Mouse (Mus musculus): Measurements from ENCODE around the gene Siglece. TPM values are rescaled to one million over a fixed set of nuclear protein-coding genes. Genes with fewer than 3 reads are reported as not detected.

Gene Siglece
- total and polyA plus RNA-seq, 2 experiments from 2014 or later: not detected

DNA sequence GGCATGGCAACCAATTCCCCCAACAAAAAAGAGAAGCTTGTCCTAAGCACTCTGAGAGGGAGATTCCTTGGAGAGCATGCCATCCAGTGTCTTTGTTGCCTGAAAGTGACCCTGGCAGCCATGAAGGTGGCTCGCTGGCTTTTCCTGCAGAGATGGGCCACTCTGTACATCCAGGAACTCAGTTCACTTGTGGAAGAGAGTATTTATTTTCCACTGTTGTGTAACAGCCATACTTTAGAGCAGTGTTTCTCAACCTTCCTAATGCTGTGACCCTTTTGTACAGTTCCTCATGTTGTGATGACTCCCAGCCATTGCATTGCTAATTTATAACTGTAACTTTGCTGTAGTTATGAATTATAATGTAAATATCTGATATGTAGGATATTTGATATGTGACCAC lies 22.8 kb downstream of the Siglece start:
- Histone ChIP-seq H3K4me3 (ENCODE audit: low read depth, low read length) (no peak overlapping the region), H3K4me2 (ENCODE audit: low read depth, low read length, poor library complexity, severe bottlenecking) (no peak overlapping the region), H3K9ac (replicated peaks; ENCODE audit: low read length, poor library complexity, severe bottlenecking) (no peak overlapping the region), H3K27me3 (ENCODE audit: insufficient read depth, low read length) (no peaks in the 10 kb centered on the region), H3K27ac (ENCODE audit: low read depth, low read length) (no peak overlapping the region), H3K4me1 (ENCODE audit: insufficient read depth, low read length) (no peaks in the 10 kb centered on the region), H3K36me3 (ENCODE audit: insufficient read depth, low read length) (no peaks in the 10 kb centered on the region), H3K9me3 (ENCODE audit: low read length) (no peaks in the 10 kb centered on the region)
- WGBS: 16% methylated on average over 1 of the region's 1 CpGs
- no peak for TF ChIP-seq CTCF (IDR thresholded peaks at IDR 0.05)
- DNase-seq (ENCODE audit: low spot score) (no peak), ATAC-seq (ENCODE audit: low FRiP score) (no peak)

DNA sequence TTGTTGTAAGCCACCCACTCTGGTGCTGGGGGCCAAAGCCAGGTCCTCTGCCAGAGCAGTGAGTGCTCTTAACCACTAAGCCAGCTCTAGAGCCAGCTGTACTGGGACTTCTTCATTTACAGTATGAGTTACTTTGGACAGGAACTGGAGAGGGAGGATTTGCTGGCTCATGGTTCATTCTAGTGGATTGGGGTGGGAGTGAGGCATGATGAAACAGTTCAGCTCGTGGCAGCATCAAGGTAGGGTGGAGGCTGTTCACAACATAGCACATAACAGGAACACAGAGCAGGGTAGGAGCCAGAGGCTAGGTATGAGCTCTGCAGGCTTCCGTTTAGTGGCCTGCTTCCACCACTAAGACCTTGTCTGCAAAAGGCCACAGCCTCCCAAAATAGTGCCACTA lies 23.8 kb downstream of the Siglece start:
- 60% methylated on average over 2 of the region's 2 CpGs for WGBS
- ATAC-seq (ENCODE audit: low FRiP score): no peak
- Histone ChIP-seq H3K36me3 (ENCODE audit: insufficient read depth, low read length) (no peaks in the 10 kb centered on the region), H3K9me3 (ENCODE audit: low read length) (no peaks in the 10 kb centered on the region), H3K4me1 (ENCODE audit: insufficient read depth, low read length) (no peaks in the 10 kb centered on the region), H3K27ac (ENCODE audit: low read depth, low read length) (no peak overlapping the region), H3K4me3 (ENCODE audit: low read depth, low read length) (no peak overlapping the region), H3K4me2 (ENCODE audit: low read depth, low read length, poor library complexity, severe bottlenecking) (no peak overlapping the region), H3K27me3 (ENCODE audit: insufficient read depth, low read length) (no peaks in the 10 kb centered on the region), H3K9ac (replicated peaks; ENCODE audit: low read length, poor library complexity, severe bottlenecking) (no peak overlapping the region)
- no peak for DNase-seq (ENCODE audit: low spot score)
- no peak for TF ChIP-seq CTCF (IDR thresholded peaks at IDR 0.05)

DNA sequence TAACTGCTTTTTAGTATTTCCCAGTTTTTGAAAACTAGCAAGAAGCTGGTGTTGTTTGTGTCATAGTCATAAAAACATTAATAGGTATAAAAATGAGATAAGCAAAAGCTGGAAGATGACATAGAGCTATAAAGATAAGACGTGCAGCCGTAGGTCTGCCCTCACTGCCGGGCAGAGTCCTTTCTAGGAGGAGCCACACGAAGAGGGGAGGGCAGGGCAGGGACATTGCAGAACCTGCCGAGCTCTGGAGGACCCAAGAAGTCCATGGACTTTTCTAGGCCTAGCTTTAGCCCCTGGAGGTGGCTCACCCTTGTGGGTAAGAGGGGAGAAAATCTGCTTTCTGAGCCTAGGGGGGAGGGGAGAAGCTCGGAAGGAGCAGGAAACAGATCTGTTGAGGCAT lies 25.5 kb downstream of the Siglece start, which contains the start of gene Ceacam18:
Ceacam18 (plus strand) TSS at position 208 of the 400 bp plus-strand sequence.
- no peak within 1 kb of the TSS for H3K27ac ChIP-seq (ENCODE audit: low read depth, low read length)
- no peak within 1 kb of the TSS for H3K9ac ChIP-seq (replicated peaks; ENCODE audit: low read length, poor library complexity, severe bottlenecking)
- no peak within 1 kb of the TSS for H3K4me2 ChIP-seq (ENCODE audit: low read depth, low read length, poor library complexity, severe bottlenecking)
- 80% methylated on average over 6 of the region's 6 CpGs for WGBS
- H3K36me3 ChIP-seq (ENCODE audit: insufficient read depth, low read length): no peaks in the 10 kb centered on the region
- no peaks in the 10 kb centered on the region for H3K4me1 ChIP-seq (ENCODE audit: insufficient read depth, low read length)
- no peak for ATAC-seq (ENCODE audit: low FRiP score)
- no peak for DNase-seq (ENCODE audit: low spot score)
- H3K4me3 ChIP-seq (ENCODE audit: low read depth, low read length): no peak within 1 kb of the TSS
- no peaks in the 10 kb centered on the region for H3K9me3 ChIP-seq (ENCODE audit: low read length)
- no peak for TF ChIP-seq CTCF (IDR thresholded peaks at IDR 0.05)
- no peaks in the 10 kb centered on the region for H3K27me3 ChIP-seq (ENCODE audit: insufficient read depth, low read length)

DNA sequence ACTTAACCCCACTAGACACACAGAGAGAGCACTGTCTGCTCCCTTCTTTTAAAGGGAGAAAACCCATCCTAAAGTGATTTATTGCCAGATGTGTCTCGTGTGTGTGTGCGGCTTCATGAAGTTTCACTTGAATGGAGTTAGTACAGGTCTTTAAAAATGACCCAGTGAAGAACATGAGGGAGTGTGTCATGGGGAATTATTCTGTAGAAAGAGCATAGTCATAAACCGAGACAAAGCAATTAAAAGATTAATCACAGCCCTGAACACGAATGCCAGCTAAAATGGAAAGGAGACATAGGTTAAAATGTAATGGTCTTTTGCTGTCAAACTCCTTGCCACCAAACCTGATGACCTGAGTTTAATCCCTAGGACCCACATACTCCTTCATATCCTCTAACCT lies 26.0 kb downstream of the Siglece start:
- no peak for TF ChIP-seq CTCF (IDR thresholded peaks at IDR 0.05)
- no peak for ATAC-seq (ENCODE audit: low FRiP score)
- Histone ChIP-seq H3K36me3 (ENCODE audit: insufficient read depth, low read length) (no peaks in the 10 kb centered on the region), H3K4me2 (ENCODE audit: low read depth, low read length, poor library complexity, severe bottlenecking) (no peak overlapping the region), H3K4me3 (ENCODE audit: low read depth, low read length) (no peak overlapping the region), H3K27me3 (ENCODE audit: insufficient read depth, low read length) (no peaks in the 10 kb centered on the region), H3K27ac (ENCODE audit: low read depth, low read length) (no peak overlapping the region), H3K9me3 (ENCODE audit: low read length) (no peaks in the 10 kb centered on the region), H3K9ac (replicated peaks; ENCODE audit: low read length, poor library complexity, severe bottlenecking) (no peak overlapping the region), H3K4me1 (ENCODE audit: insufficient read depth, low read length) (no peaks in the 10 kb centered on the region)
- no peak for DNase-seq (ENCODE audit: low spot score)
- whole genome bisulfite sequencing: 77% methylated on average over 4 of the region's 4 CpGs

DNA sequence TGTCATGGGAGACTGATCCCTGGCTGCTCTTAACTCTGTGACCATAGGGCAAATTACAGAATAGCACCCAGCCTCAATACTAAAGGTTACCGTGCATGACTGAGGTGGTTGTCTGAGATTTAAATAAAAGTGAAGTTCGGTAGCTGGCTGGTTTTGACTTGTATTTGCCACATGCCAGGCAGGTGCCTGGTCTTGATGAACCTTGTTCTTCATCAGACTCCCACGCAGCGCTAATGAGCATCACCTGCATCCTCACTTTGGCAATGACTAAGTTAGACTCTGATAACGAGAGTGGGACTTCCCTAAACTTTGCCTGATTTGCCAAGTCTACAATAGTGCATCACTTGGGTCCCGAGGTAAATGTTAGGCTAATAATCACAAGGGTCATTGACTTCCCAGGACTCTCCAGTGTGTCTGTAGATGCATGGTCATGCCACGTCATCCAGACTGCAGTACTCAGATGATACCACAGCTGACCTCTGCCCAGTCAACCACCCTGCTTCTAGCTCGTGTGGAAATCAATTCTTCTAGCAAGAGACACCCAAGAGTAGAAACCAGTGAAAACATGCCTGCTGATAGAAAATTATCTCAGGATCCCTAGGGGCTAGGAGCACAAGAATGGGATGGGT lies 34.1 kb downstream of the Siglece start:
- H3K36me3 ChIP-seq (ENCODE audit: insufficient read depth, low read length): no peaks in the 10 kb centered on the region
- WGBS: 86% methylated on average over 8 of the region's 8 CpGs
- no peak for TF ChIP-seq CTCF (IDR thresholded peaks at IDR 0.05)
- H3K9me3 ChIP-seq (ENCODE audit: low read length): no peaks in the 10 kb centered on the region
- ATAC-seq (ENCODE audit: low FRiP score) (no peak), DNase-seq (ENCODE audit: low spot score) (no peak)
- H3K9ac ChIP-seq (replicated peaks; ENCODE audit: low read length, poor library complexity, severe bottlenecking): no peak overlapping the region
- H3K4me2 ChIP-seq (ENCODE audit: low read depth, low read length, poor library complexity, severe bottlenecking): no peak overlapping the region
- no peaks in the 10 kb centered on the region for H3K4me1 ChIP-seq (ENCODE audit: insufficient read depth, low read length)
- H3K4me3 ChIP-seq (ENCODE audit: low read depth, low read length): no peak overlapping the region
- no peaks in the 10 kb centered on the region for H3K27me3 ChIP-seq (ENCODE audit: insufficient read depth, low read length)
- no peak overlapping the region for H3K27ac ChIP-seq (ENCODE audit: low read depth, low read length)

DNA sequence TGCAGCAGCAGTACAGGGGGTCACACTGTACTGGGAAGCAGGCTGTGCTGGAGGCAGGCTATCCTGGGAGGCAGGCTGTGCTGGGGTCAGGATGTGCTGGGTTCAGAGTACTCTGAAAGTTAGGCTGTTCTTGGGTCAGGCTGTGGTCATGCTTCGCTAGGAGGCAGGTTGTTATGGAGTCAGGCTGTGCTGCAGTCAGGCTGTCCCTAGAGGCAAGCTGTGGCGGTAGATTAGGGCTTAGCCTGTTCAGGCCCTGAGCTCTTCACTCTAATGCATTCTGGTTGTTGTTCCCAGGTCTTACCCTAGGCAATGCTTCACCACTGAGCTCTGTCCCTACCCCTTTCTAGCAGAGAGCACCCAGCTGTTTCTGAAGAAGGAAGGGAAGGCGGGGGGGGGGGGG lies 34.9 kb downstream of the Siglece start:
- WGBS: 37% methylated on average over 3 of the region's 3 CpGs
- Histone ChIP-seq H3K4me3 (ENCODE audit: low read depth, low read length) (no peak overlapping the region), H3K4me2 (ENCODE audit: low read depth, low read length, poor library complexity, severe bottlenecking) (no peak overlapping the region), H3K36me3 (ENCODE audit: insufficient read depth, low read length) (no peaks in the 10 kb centered on the region), H3K27me3 (ENCODE audit: insufficient read depth, low read length) (no peaks in the 10 kb centered on the region), H3K9ac (replicated peaks; ENCODE audit: low read length, poor library complexity, severe bottlenecking) (no peak overlapping the region), H3K4me1 (ENCODE audit: insufficient read depth, low read length) (no peaks in the 10 kb centered on the region), H3K9me3 (ENCODE audit: low read length) (no peaks in the 10 kb centered on the region), H3K27ac (ENCODE audit: low read depth, low read length) (no peak overlapping the region)
- ATAC-seq (ENCODE audit: low FRiP score): no peak
- no peak for TF ChIP-seq CTCF (IDR thresholded peaks at IDR 0.05)
- no peak for DNase-seq (ENCODE audit: low spot score)

Measured in midbrain, postnatal 0 days (tissue).